Mouse (Mus musculus): Measurements from ENCODE around the gene Lman2l. TPM values are rescaled to one million over a fixed set of nuclear protein-coding genes. Genes with fewer than 3 reads are reported as not detected.

Gene Lman2l
- total and polyA plus RNA-seq, 3 experiments: 8.5 to 19.1 (median 8.8) TPM

DNA sequence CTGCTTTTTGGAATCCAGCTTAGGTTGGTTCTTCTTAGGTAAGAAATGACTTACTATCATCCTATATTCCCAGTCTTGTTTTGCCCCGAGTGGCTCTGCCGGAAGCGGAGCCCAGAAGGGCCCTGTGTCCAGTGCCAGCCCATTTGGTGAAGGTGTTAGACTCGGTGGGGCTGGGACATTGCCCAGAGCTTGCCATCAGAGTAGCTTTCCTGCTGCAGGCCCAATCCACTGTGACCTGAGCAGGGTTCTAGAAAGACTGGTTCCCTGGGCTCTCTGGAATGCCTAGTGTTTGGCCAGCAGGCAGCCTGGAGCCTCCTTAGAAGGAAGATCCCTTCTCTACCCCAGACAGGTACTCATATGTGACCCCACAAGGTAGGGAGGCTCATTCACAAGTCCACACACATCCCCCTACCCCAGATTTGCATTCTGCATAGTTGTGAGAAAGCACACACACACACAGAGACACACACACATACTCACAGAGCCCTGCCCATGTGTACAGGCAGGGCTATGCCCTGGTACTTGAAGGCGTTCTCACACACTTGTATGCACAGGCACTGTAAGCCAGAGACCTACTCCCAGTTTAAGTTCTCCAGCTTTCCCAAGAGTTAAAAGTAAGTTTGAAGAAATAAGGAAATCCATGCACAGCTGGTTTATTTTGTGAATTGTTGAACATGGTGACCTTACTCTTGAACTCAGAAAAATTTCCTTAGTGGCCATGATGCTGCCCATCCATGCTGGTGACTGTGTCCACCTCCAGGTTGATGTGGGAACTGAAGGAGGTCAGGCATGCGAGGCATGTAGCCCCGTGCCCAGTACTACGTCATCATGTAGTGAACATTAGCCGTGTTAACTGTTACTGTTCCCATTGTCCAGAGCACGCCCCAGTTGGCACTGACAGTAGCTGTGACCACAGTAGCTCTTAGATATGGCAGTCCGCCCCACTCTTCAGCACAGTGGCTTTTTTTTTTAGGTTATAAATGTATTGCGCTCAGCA, 35.1 kb upstream of the Lman2l start:
- Histone ChIP-seq H3K9me3 (replicated peaks; ENCODE audit: low read length) (no peaks in the 10 kb centered on the region), H3K4me1 (ENCODE audit: control insufficient read depth in 1 of 2, insufficient read depth in 2 of 2) (peaks cover 0 to 20% of the 10 kb centered on the region in 2 experiments), H3K79me2 (replicated peaks; ENCODE audit: control insufficient read depth, extremely low read depth, insufficient read depth, poor library complexity, severe bottlenecking) (no peaks in the 10 kb centered on the region), H3K4me2 (ENCODE audit: insufficient read depth, low read depth, poor library complexity, severe bottlenecking) (no peak overlapping the region), H3K27me3 (replicated peaks) (no peaks in the 10 kb centered on the region), H3K27ac (ENCODE audit: insufficient read depth, low read depth) (no peak overlapping the region), H3K4me3 (replicated peaks in 1 of 3; ENCODE audit: low read depth in 2 of 3, low read length in 2 of 3, poor library complexity in 1 of 3) (no peak overlapping the region), H3K36me3 (replicated peaks in 1 of 2; ENCODE audit: control insufficient read depth in 1 of 2, insufficient read depth in 1 of 2, low read length in 1 of 2) (peaks cover 0 to 25% of the 10 kb centered on the region in 2 experiments), H3K9ac (ENCODE audit: insufficient read depth, low read depth) (no peak overlapping the region)
- dilution Hi-C loops (cut with MboI; ENCODE audit: extremely low pct_ligation_motif_present, extremely low pct_unique_long_range_greater_than_20kb, low sequenced_read_pairs) (no loop called here), in situ Hi-C loops (cut with MboI; ENCODE audit: low pct_ligation_motif_present, low pct_unique_long_range_greater_than_20kb, low sequenced_read_pairs) (loop anchor here (10.0 kb wide), 2 partner anchors 115 to 155 kb away; partner anchors contain the start of gene Kansl3)
- TF ChIP-seq CHD1 (IDR thresholded peaks at IDR 0.05; ENCODE audit: low read depth, low read length) (no peak), GABPA (IDR thresholded peaks at IDR 0.05; ENCODE audit: insufficient replicate concordance, low read depth, low read length) (no peak), KAT2A (IDR thresholded peaks at IDR 0.05; ENCODE audit: insufficient replicate concordance, low read length) (no peak), BHLHE40 (IDR thresholded peaks at IDR 0.05; ENCODE audit: low read depth, low read length) (no peak), MAX (IDR thresholded peaks at IDR 0.05; ENCODE audit: low read length) (no peak), ZC3H11A (IDR thresholded peaks at IDR 0.05; ENCODE audit: low read depth, low read length) (no peak), HCFC1 (IDR thresholded peaks at IDR 0.05; ENCODE audit: low read depth, low read length) (no peak), USF2 (conservative IDR thresholded peaks at IDR 0.05; ENCODE audit: low read depth, low read length) (no peak), MYC (IDR thresholded peaks at IDR 0.05; ENCODE audit: low read depth, low read length) (no peak), ZNF384 (IDR thresholded peaks at IDR 0.05; ENCODE audit: low read depth, low read length) (no peak), POLR2AphosphoS2 (IDR thresholded peaks at IDR 0.05; ENCODE audit: low read depth, low read length) (no peak), USF1 (IDR thresholded peaks at IDR 0.05; ENCODE audit: low read depth, low read length) (no peak), E2F4 (IDR thresholded peaks at IDR 0.05; ENCODE audit: insufficient replicate concordance, low read depth, low read length) (no peak), NELFE (IDR thresholded peaks at IDR 0.05; ENCODE audit: low read depth, low read length) (no peak)
- no peak for DNase-seq (ENCODE audit: extremely low read depth)

DNA sequence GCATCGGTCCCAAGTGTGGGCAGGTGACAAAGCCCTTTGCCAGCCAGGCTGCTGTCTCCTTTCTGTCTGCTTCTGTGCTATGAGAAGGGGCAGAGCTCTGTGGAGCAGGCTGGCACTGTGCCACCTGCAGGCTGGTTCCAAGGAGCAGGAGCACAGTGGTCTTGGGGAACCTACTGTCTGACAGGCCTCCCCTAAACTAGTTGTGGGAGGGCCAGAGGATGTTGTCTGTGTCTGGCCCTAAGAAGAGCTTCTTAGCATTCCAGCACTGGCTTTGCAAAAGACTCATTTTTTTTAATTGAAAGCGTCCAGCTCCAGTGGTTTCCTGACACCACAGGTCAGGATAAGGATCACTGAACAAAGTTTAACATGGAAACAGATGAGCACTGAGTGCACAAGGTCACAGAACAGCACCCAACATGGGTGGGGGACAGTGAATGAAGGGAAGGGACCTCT, 33.3 kb upstream of the Lman2l start:
- peaks cover 0 to 19% of the 10 kb centered on the region in 2 experiments for H3K36me3 ChIP-seq (replicated peaks in 1 of 2; ENCODE audit: control insufficient read depth in 1 of 2, insufficient read depth in 1 of 2, low read length in 1 of 2)
- dilution Hi-C loops (cut with MboI; ENCODE audit: extremely low pct_ligation_motif_present, extremely low pct_unique_long_range_greater_than_20kb, low sequenced_read_pairs) (no loop called here), in situ Hi-C loops (cut with MboI; ENCODE audit: low pct_ligation_motif_present, low pct_unique_long_range_greater_than_20kb, low sequenced_read_pairs) (loop anchor here (10.0 kb wide), 2 partner anchors 114 to 154 kb away; partner anchors contain the start of gene Kansl3)
- no peak overlapping the region for H3K4me2 ChIP-seq (ENCODE audit: insufficient read depth, low read depth, poor library complexity, severe bottlenecking)
- H3K9ac ChIP-seq (ENCODE audit: insufficient read depth, low read depth): no peak overlapping the region
- no peak overlapping the region for H3K4me3 ChIP-seq (replicated peaks in 1 of 3; ENCODE audit: low read depth in 2 of 3, low read length in 2 of 3, poor library complexity in 1 of 3)
- no peaks in the 10 kb centered on the region for H3K27me3 ChIP-seq (replicated peaks)
- no peaks in the 10 kb centered on the region for H3K9me3 ChIP-seq (replicated peaks; ENCODE audit: low read length)
- no peaks in the 10 kb centered on the region for H3K79me2 ChIP-seq (replicated peaks; ENCODE audit: control insufficient read depth, extremely low read depth, insufficient read depth, poor library complexity, severe bottlenecking)
- H3K4me1 ChIP-seq (ENCODE audit: control insufficient read depth in 1 of 2, insufficient read depth in 2 of 2): peaks cover 13 to 38% of the 10 kb centered on the region in 2 experiments
- no peak overlapping the region for H3K27ac ChIP-seq (ENCODE audit: insufficient read depth, low read depth)
- TF ChIP-seq HCFC1 (IDR thresholded peaks at IDR 0.05; ENCODE audit: low read depth, low read length): no peak
- no peak for TF ChIP-seq CTCF (conservative IDR thresholded peaks at IDR 0.05 in 1 of 2, IDR thresholded peaks at IDR 0.05 in 1 of 2; ENCODE audit: low read depth in 2 of 2, low read length in 2 of 2)
- TF ChIP-seq EP300 (IDR thresholded peaks at IDR 0.05; ENCODE audit: low read length): no peak
- TF ChIP-seq CHD2 (IDR thresholded peaks at IDR 0.05; ENCODE audit: low read length): no peak
- no peak for TF ChIP-seq PAX5 (IDR thresholded peaks at IDR 0.05; ENCODE audit: low read length)
- no peak for TF ChIP-seq MEF2A (IDR thresholded peaks at IDR 0.05; ENCODE audit: borderline replicate concordance, low read depth, low read length)
- DNase-seq (ENCODE audit: extremely low read depth): no peak
